Mouse (Mus musculus) midbrain, embryonic 15.5 days (tissue): ENCODE results near the gene Mgea5. TPM values are rescaled to one million over a fixed set of nuclear protein-coding genes. Genes with fewer than 3 reads are reported as not detected.

Experiments used
- ATAC-seq: fragments of 200-750 bp; cut with Nextera tagmentation; replicated peaks from 2 replicates; pipeline ENCODE4 v1.8.0; 2017; ENCODE audit warnings: moderate TSS enrichment
- H3K27ac ChIP-seq: fragments of 300-500 bp; sonication (generic); 2 replicates; pipeline ENCODE4 v1.5.1; 2015; ENCODE audit warnings: mild to moderate bottlenecking, inconsistent platforms
- H3K27me3 ChIP-seq: fragments of 300-500 bp; sonication (generic); replicated peaks from 2 replicates; pipeline ENCODE4 v1.6.1; 2015; ENCODE audit warnings: inconsistent platforms
- H3K36me3 ChIP-seq: fragments of 300-500 bp; sonication (generic); replicated peaks from 2 replicates; pipeline ENCODE4 v1.6.1; 2015; ENCODE audit warnings: inconsistent platforms
- H3K4me1 ChIP-seq: fragments of 300-500 bp; sonication (generic); 2 replicates; pipeline ENCODE4 v1.6.1; 2015; ENCODE audit warnings: inconsistent platforms
- H3K4me2 ChIP-seq: fragments of 300-500 bp; sonication (generic); 2 replicates; pipeline ENCODE4 v1.6.1; 2015; ENCODE audit warnings: inconsistent platforms, mild to moderate bottlenecking, moderate library complexity
- H3K4me3 ChIP-seq: fragments of 300-500 bp; sonication (generic); 2 replicates; pipeline ENCODE4 v1.5.1; 2015; ENCODE audit warnings: mild to moderate bottlenecking, inconsistent platforms
- H3K9ac ChIP-seq: fragments of 300-500 bp; sonication (generic); 2 replicates; pipeline ENCODE4 v1.6.1; 2015; ENCODE audit warnings: mild to moderate bottlenecking, inconsistent platforms
- H3K9me3 ChIP-seq: fragments of 300-500 bp; sonication (generic); 2 replicates; pipeline ENCODE4 v1.6.1; 2016; ENCODE audit warnings: inconsistent platforms
- WGBS: fragments of 180-500 bp; shearing (Covaris S2); methylation state at CpG from one replicate; pipeline ENCODE4 v1.1.7; 2015; ENCODE audit warnings: mixed read lengths; 5-methylcytosine and 5-hydroxymethylcytosine counted together
- polyA plus RNA-seq: library from polyadenylated mRNA; unstranded; fragments of >200 nt; fragmentation: Nextera tagmentation; extraction: Ambion mirVana; gene quantifications from 2 replicates; pipeline ENCODE4 v1.2.1, GENCODE M21; 2015

Gene Mgea5
- polyA plus RNA-seq, 1 experiment from 2014 or later: 91.4 TPM

GRCm38 (mm10) chr19:45792404-45792803, 8.8 kb upstream of the Mgea5 start:
- 89% methylated on average over 6 of the region's 6 CpGs for WGBS
- Histone ChIP-seq H3K9me3 (no peaks in the 10 kb centered on the region), H3K4me2 (no peak overlapping the region), H3K27me3 (no peaks in the 10 kb centered on the region), H3K4me1 (peaks cover 5% of the 10 kb centered on the region; the same call in 1 of the 2 replicates), H3K36me3 (no peaks in the 10 kb centered on the region), H3K4me3 (no peak overlapping the region), H3K27ac (no peak overlapping the region), H3K9ac (no peak overlapping the region)
- ATAC-seq: no peak

GRCm38 (mm10) chr19:45789888-45790874, 6.5 kb upstream of the Mgea5 start:
- Histone ChIP-seq H3K9me3 (no peaks in the 10 kb centered on the region), H3K9ac (no peak overlapping the region), H3K4me1 (no peaks in the 10 kb centered on the region), H3K4me2 (no peak overlapping the region), H3K27ac (no peak overlapping the region), H3K36me3 (no peaks in the 10 kb centered on the region), H3K4me3 (no peak overlapping the region), H3K27me3 (no peaks in the 10 kb centered on the region)
- ATAC-seq: no peak
- WGBS: 77% methylated on average over 13 of the region's 13 CpGs

- H3K36me3 ChIP-seq: no peaks in the 10 kb centered on the region
- WGBS: 81% methylated on average over 7 of the region's 7 CpGs
- no peak overlapping the region for H3K27ac ChIP-seq
- no peaks in the 10 kb centered on the region for H3K9me3 ChIP-seq
- no peak overlapping the region for H3K4me3 ChIP-seq
- H3K4me1 ChIP-seq: no peaks in the 10 kb centered on the region
- no peak overlapping the region for H3K9ac ChIP-seq
- ATAC-seq: no peak
- H3K4me2 ChIP-seq: no peak overlapping the region
- no peaks in the 10 kb centered on the region for H3K27me3 ChIP-seq
Measured at GRCm38 (mm10) chr19:45789365-45789764, 5.7 kb upstream of the Mgea5 start.

- H3K9me3 ChIP-seq: no peaks in the 10 kb centered on the region
- H3K4me1 ChIP-seq: peaks cover 6% of the 10 kb centered on the region; the same call in 1 of the 2 replicates
- ATAC-seq: no peak
- H3K27me3 ChIP-seq: no peaks in the 10 kb centered on the region
- no peaks in the 10 kb centered on the region for H3K36me3 ChIP-seq
- no peak overlapping the region for H3K4me3 ChIP-seq
- no peak overlapping the region for H3K9ac ChIP-seq
- H3K27ac ChIP-seq: no peak overlapping the region
- H3K4me2 ChIP-seq: no peak overlapping the region
- 89% methylated on average over 4 of the region's 4 CpGs for WGBS
Measured at GRCm38 (mm10) chr19:45788337-45788736, 4.7 kb upstream of the Mgea5 start.

GRCm38 (mm10) chr19:45787450-45787849, 3.8 kb upstream of the Mgea5 start:
- H3K4me3 ChIP-seq: no peak overlapping the region
- H3K36me3 ChIP-seq: no peaks in the 10 kb centered on the region
- no peaks in the 10 kb centered on the region for H3K9me3 ChIP-seq
- no peak overlapping the region for H3K9ac ChIP-seq
- WGBS: 68% methylated on average over 3 of the region's 3 CpGs
- no peak overlapping the region for H3K4me2 ChIP-seq
- peaks cover 6% of the 10 kb centered on the region; the same call in 1 of the 2 replicates for H3K4me1 ChIP-seq
- no peak for ATAC-seq
- H3K27me3 ChIP-seq: no peaks in the 10 kb centered on the region
- no peak overlapping the region for H3K27ac ChIP-seq

GRCm38 (mm10) chr19:45785470-45785869, 1.8 kb upstream of the Mgea5 start:
- no peak overlapping the region for H3K27ac ChIP-seq

GRCm38 (mm10) chr19:45783933-45784576, 418 bp upstream of the Mgea5 start:
- ATAC-seq: no peak
- peak overlapping the region; percentile 55 for H3K4me2 ChIP-seq
- H3K27me3 ChIP-seq: no peaks in the 10 kb centered on the region
- H3K9me3 ChIP-seq: no peaks in the 10 kb centered on the region
- peak overlapping the region; percentile 61 for H3K27ac ChIP-seq
- H3K4me3 ChIP-seq: peak overlapping the region; percentile 88
- no peaks in the 10 kb centered on the region for H3K36me3 ChIP-seq
- peak overlapping the region; percentile 7; the same call in 1 of the 2 replicates for H3K9ac ChIP-seq
- peaks cover 37% of the 10 kb centered on the region for H3K4me1 ChIP-seq
- 34% methylated on average over 17 of the region's 17 CpGs for WGBS

More at GRCm38 (mm10) chr19:45785470-45785869, 1.8 kb upstream of the Mgea5 start:
- WGBS: 77% methylated on average over 3 of the region's 3 CpGs
- Histone ChIP-seq H3K4me3 (no peak overlapping the region), H3K9ac (no peak overlapping the region), H3K4me1 (peaks cover 24% of the 10 kb centered on the region), H3K27me3 (no peaks in the 10 kb centered on the region), H3K36me3 (no peaks in the 10 kb centered on the region), H3K9me3 (no peaks in the 10 kb centered on the region), H3K4me2 (no peak overlapping the region)
- ATAC-seq: no peak

- under 1% methylated on average over 36 of the region's 36 CpGs for WGBS
- H3K4me1 ChIP-seq: peaks cover 37% of the 10 kb centered on the region
Measured at GRCm38 (mm10) chr19:45782315-45783001, 1.2 kb downstream of the Mgea5 start.

GRCm38 (mm10) chr19:45781676-45782075, 2.0 kb downstream of the Mgea5 start:
- no peak overlapping the region for H3K27ac ChIP-seq
- no peaks in the 10 kb centered on the region for H3K27me3 ChIP-seq
- peak overlapping the region; percentile 88 for H3K4me3 ChIP-seq
- H3K4me1 ChIP-seq: peaks cover 37% of the 10 kb centered on the region
- H3K4me2 ChIP-seq: peak overlapping the region; percentile 62
- H3K9me3 ChIP-seq: no peaks in the 10 kb centered on the region
- 59% methylated on average over 8 of the region's 8 CpGs for WGBS
- H3K9ac ChIP-seq: 0 out of 2 replicates have a peak overlapping the region, but pooled peaks have one; percentile 89
- 0 out of 2 replicates have a peak, but pooled peaks cover 9% of the 10 kb centered on the region for H3K36me3 ChIP-seq
- ATAC-seq: no peak

More at GRCm38 (mm10) chr19:45782315-45783001, 1.2 kb downstream of the Mgea5 start:
- no peaks in the 10 kb centered on the region for H3K27me3 ChIP-seq
- peak overlapping the region; percentile 88 for H3K4me3 ChIP-seq
- ATAC-seq: peak; percentile 26
- no peaks in the 10 kb centered on the region for H3K9me3 ChIP-seq
- H3K36me3 ChIP-seq: 0 out of 2 replicates have a peak, but pooled peaks cover 9% of the 10 kb centered on the region
- peak overlapping the region; percentile 62 for H3K4me2 ChIP-seq
- H3K9ac ChIP-seq: peak overlapping the region; percentile 89
- H3K27ac ChIP-seq: peak overlapping the region; percentile 99

- Histone ChIP-seq H3K9me3 (no peaks in the 10 kb centered on the region), H3K4me1 (peaks cover 37% of the 10 kb centered on the region), H3K4me2 (peak overlapping the region; percentile 62), H3K27ac (no peak overlapping the region), H3K27me3 (no peaks in the 10 kb centered on the region), H3K4me3 (peak overlapping the region; percentile 88; the same call in 1 of the 2 replicates), H3K36me3 (peaks cover 17% of the 10 kb centered on the region; the same call in 1 of the 2 replicates), H3K9ac (no peak overlapping the region)
- no peak for ATAC-seq
- WGBS: 87% methylated on average over 13 of the region's 13 CpGs
Measured at GRCm38 (mm10) chr19:45780350-45780915, 3.2 kb downstream of the Mgea5 start.

GRCm38 (mm10) chr19:45775486-45775885, 8.2 kb downstream of the Mgea5 start:
- H3K4me2 ChIP-seq: no peak overlapping the region
- no peak overlapping the region for H3K9ac ChIP-seq
- peaks cover 58% of the 10 kb centered on the region for H3K36me3 ChIP-seq
- ATAC-seq: no peak
- WGBS: 84% methylated on average over 2 of the region's 2 CpGs
- no peaks in the 10 kb centered on the region for H3K9me3 ChIP-seq
- no peak overlapping the region for H3K4me3 ChIP-seq
- no peak overlapping the region for H3K27ac ChIP-seq
- H3K4me1 ChIP-seq: peaks cover 13% of the 10 kb centered on the region
- no peaks in the 10 kb centered on the region for H3K27me3 ChIP-seq
